Mouse (Mus musculus) liver, embryonic 16.5 days (tissue): ENCODE data around the gene Ptger4. TPM values are rescaled to one million over a fixed set of nuclear protein-coding genes. Genes with fewer than 3 reads are reported as not detected.
"Not testable (repeated sequence)": the region's sequence is repeated elsewhere in the genome, so short reads cannot be mapped to it uniquely, and the experiment has no call there.

ENCODE experiments used
- ATAC-seq: fragments of 200-750 bp; cut with Nextera tagmentation; 2 replicates; pipeline ENCODE4 v1.8.0; 2017; ENCODE audit warnings: low read depth, mild to moderate bottlenecking, moderate number of reproducible peaks, moderate library complexity
- H3K27ac ChIP-seq: fragments of 300-500 bp; sonication (generic); 2 replicates; pipeline ENCODE4 v1.5.1; 2014; ENCODE audit warnings: mild to moderate bottlenecking, low read length
- H3K27me3 ChIP-seq: fragments of 300-500 bp; sonication (generic); 2 replicates; pipeline ENCODE4 v1.6.1; 2014; ENCODE audit warnings: low read depth, low read length, mixed read lengths; ENCODE audit not compliant: control insufficient read depth, insufficient read depth
- H3K36me3 ChIP-seq: fragments of 300-500 bp; sonication (generic); 2 replicates; pipeline ENCODE4 v1.6.1; 2014; ENCODE audit warnings: mild to moderate bottlenecking; ENCODE audit not compliant: control insufficient read depth, insufficient read depth
- H3K4me1 ChIP-seq: fragments of 300-500 bp; sonication (generic); 2 replicates; pipeline ENCODE4 v1.6.1; 2014; ENCODE audit warnings: low read depth, low read length, mixed read lengths; ENCODE audit not compliant: control insufficient read depth
- H3K4me2 ChIP-seq: fragments of 300-500 bp; sonication (generic); 2 replicates; pipeline ENCODE4 v1.6.1; 2014; ENCODE audit warnings: low read depth, low read length, mixed read lengths
- H3K4me3 ChIP-seq: fragments of 300-500 bp; sonication (generic); 2 replicates; pipeline ENCODE4 v1.5.1; 2014; ENCODE audit warnings: low read depth, mild to moderate bottlenecking, low read length
- H3K9ac ChIP-seq: fragments of 300-500 bp; sonication (generic); 2 replicates; pipeline ENCODE4 v1.6.1; 2014; ENCODE audit warnings: low read depth, low read length
- H3K9me3 ChIP-seq: fragments of 300-500 bp; sonication (generic); replicated peaks from 2 replicates; pipeline ENCODE4 v1.6.1; 2016; ENCODE audit warnings: low read length; ENCODE audit not compliant: control insufficient read depth
- WGBS: fragments of 180-500 bp; shearing (Covaris S2); extraction: QIAGEN DNeasy Blood & Tissue Kit; methylation state at CpG from one replicate; pipeline ENCODE4 v1.1.7; 2014; ENCODE audit not compliant: insufficient replicate concordance; 5-methylcytosine and 5-hydroxymethylcytosine counted together
- polyA plus RNA-seq: library from polyadenylated mRNA; unstranded; fragments of >200 nt; fragmentation: Nextera tagmentation; extraction: Ambion mirVana; gene quantifications from 2 replicates; pipeline ENCODE4 v1.2.1, GENCODE M21; 2015

The Ptger4 gene
- polyA plus RNA-seq, 1 experiment from 2014 or later = 1.1 TPM

GRCm38 (mm10) chr15:5239901-5240300 lies 4.1 kb downstream of the Ptger4 start:
- no peak for ATAC-seq
- peaks cover 24% of the 10 kb centered on the region for H3K27me3 ChIP-seq
- H3K9ac ChIP-seq = peak overlapping the region; percentile 25
- H3K9me3 ChIP-seq = no peaks in the 10 kb centered on the region
- H3K36me3 ChIP-seq = no peaks in the 10 kb centered on the region
- H3K4me1 ChIP-seq = peaks cover 58% of the 10 kb centered on the region
- H3K4me3 ChIP-seq = peak overlapping the region; percentile 34; the same call in 1 of the 2 replicates
- H3K4me2 ChIP-seq = peak overlapping the region; percentile 55
- 11% methylated on average over 6 of the region's 6 CpGs for WGBS
- H3K27ac ChIP-seq = peak overlapping the region; percentile 7

- H3K9me3 ChIP-seq = no peaks in the 10 kb centered on the region
- 12% methylated on average over 4 of the region's 4 CpGs for WGBS
- no peak for ATAC-seq
- H3K36me3 ChIP-seq = no peaks in the 10 kb centered on the region
- peaks cover 18% of the 10 kb centered on the region for H3K27me3 ChIP-seq
- H3K4me1 ChIP-seq = peaks cover 53% of the 10 kb centered on the region
- peak overlapping the region; percentile 34; the same call in 1 of the 2 replicates for H3K4me3 ChIP-seq
- H3K9ac ChIP-seq = no peak overlapping the region
- H3K27ac ChIP-seq = no peak overlapping the region
- peak overlapping the region; percentile 55 for H3K4me2 ChIP-seq
Observed at GRCm38 (mm10) chr15:5239361-5239760, 4.6 kb downstream of the Ptger4 start.

- no peak overlapping the region for H3K4me2 ChIP-seq
- H3K9ac ChIP-seq = no peak overlapping the region
- peaks cover 16% of the 10 kb centered on the region for H3K27me3 ChIP-seq
- WGBS = 64% methylated on average over 4 of the region's 4 CpGs
- H3K27ac ChIP-seq = no peak overlapping the region
- peaks cover 47% of the 10 kb centered on the region for H3K4me1 ChIP-seq
- H3K9me3 ChIP-seq = no peaks in the 10 kb centered on the region
- no peak for ATAC-seq
- H3K4me3 ChIP-seq = no peak overlapping the region
- H3K36me3 ChIP-seq = no peaks in the 10 kb centered on the region
Observed at GRCm38 (mm10) chr15:5238553-5238952, 5.4 kb downstream of the Ptger4 start.

- peaks cover 42% of the 10 kb centered on the region for H3K4me1 ChIP-seq
- H3K4me3 ChIP-seq = no peak overlapping the region
- H3K9me3 ChIP-seq = no peaks in the 10 kb centered on the region
- H3K9ac ChIP-seq = no peak overlapping the region
- H3K27ac ChIP-seq = no peak overlapping the region
- H3K27me3 ChIP-seq = peaks cover 13% of the 10 kb centered on the region
- WGBS = 39% methylated on average over 7 of the region's 7 CpGs
- H3K4me2 ChIP-seq = no peak overlapping the region
- no peak for ATAC-seq
- no peaks in the 10 kb centered on the region for H3K36me3 ChIP-seq
Observed at GRCm38 (mm10) chr15:5238073-5238472, 5.9 kb downstream of the Ptger4 start.

GRCm38 (mm10) chr15:5237012-5237660 lies 6.9 kb downstream of the Ptger4 start:
- 37% methylated on average over 7 of the region's 7 CpGs for WGBS

GRCm38 (mm10) chr15:5236538-5236937 lies 7.4 kb downstream of the Ptger4 start:
- no peaks in the 10 kb centered on the region for H3K36me3 ChIP-seq
- no peaks in the 10 kb centered on the region for H3K9me3 ChIP-seq
- 7% methylated on average over 6 of the region's 6 CpGs for WGBS
- peak; percentile 67 for ATAC-seq
- H3K27me3 ChIP-seq = no peaks in the 10 kb centered on the region; the same call in 1 of the 2 replicates
- H3K4me2 ChIP-seq = no peak overlapping the region
- H3K4me3 ChIP-seq = no peak overlapping the region
- H3K4me1 ChIP-seq = peaks cover 27% of the 10 kb centered on the region
- H3K27ac ChIP-seq = no peak overlapping the region
- no peak overlapping the region for H3K9ac ChIP-seq

More at GRCm38 (mm10) chr15:5237012-5237660, 6.9 kb downstream of the Ptger4 start:
- H3K9ac ChIP-seq = no peak overlapping the region
- ATAC-seq = no peak
- peaks cover 33% of the 10 kb centered on the region for H3K4me1 ChIP-seq
- no peak overlapping the region for H3K4me3 ChIP-seq
- H3K9me3 ChIP-seq = no peaks in the 10 kb centered on the region
- peaks cover 4% of the 10 kb centered on the region for H3K27me3 ChIP-seq
- H3K36me3 ChIP-seq = no peaks in the 10 kb centered on the region
- no peak overlapping the region for H3K27ac ChIP-seq
- no peak overlapping the region for H3K4me2 ChIP-seq

- Histone ChIP-seq H3K4me2 (0 out of 2 replicates have a peak overlapping the region, but pooled peaks have one; percentile 14), H3K27ac (no peak overlapping the region), H3K4me3 (no peak overlapping the region), H3K9me3 (no peaks in the 10 kb centered on the region), H3K27me3 (no peaks in the 10 kb centered on the region), H3K36me3 (no peaks in the 10 kb centered on the region), H3K9ac (no peak overlapping the region), H3K4me1 (peaks cover 24% of the 10 kb centered on the region)
- peak; percentile 68 for ATAC-seq
- WGBS = 33% methylated on average over 8 of the region's 8 CpGs
Observed at GRCm38 (mm10) chr15:5235527-5235926, 8.5 kb downstream of the Ptger4 start.

- H3K9ac ChIP-seq = no peak overlapping the region
- no peak for ATAC-seq
- H3K27ac ChIP-seq = no peak overlapping the region
- no peak overlapping the region for H3K4me2 ChIP-seq
- no peak overlapping the region for H3K4me3 ChIP-seq
- no peaks in the 10 kb centered on the region for H3K27me3 ChIP-seq
- WGBS = 83% methylated on average over 16 of the region's 16 CpGs
- no peaks in the 10 kb centered on the region for H3K9me3 ChIP-seq
- peaks cover 16% of the 10 kb centered on the region for H3K4me1 ChIP-seq
- no peaks in the 10 kb centered on the region for H3K36me3 ChIP-seq
Observed at GRCm38 (mm10) chr15:5234659-5235058, 9.3 kb downstream of the Ptger4 start.

- not testable (repeated sequence) for H3K27me3 ChIP-seq, H3K9me3 ChIP-seq, ATAC-seq, H3K4me3 ChIP-seq, H3K9ac ChIP-seq, H3K27ac ChIP-seq, H3K4me2 ChIP-seq, H3K36me3 ChIP-seq, H3K4me1 ChIP-seq
- WGBS = 75% methylated on average over 10 of the region's 10 CpGs
Observed at GRCm38 (mm10) chr15:5230746-5231145, 13.2 kb downstream of the Ptger4 start.
